Mouse (Mus musculus) embryo, embryonic 9.5 days (tissue): ENCODE measurements around the gene Slc8a3.

Source experiments
- DNase-seq: peaks from one replicate; pipeline ENCODE4 v3.0.0-alpha.2; 2017; ENCODE audit errors: extremely low spot score

The Slc8a3 gene

GRCm38 (mm10) chr12:81184967-81185366 is 148.0 kb downstream of the Slc8a3 start:
- DNase-seq, result no peak

- DNase-seq, result peak; percentile 77
Observed at GRCm38 (mm10) chr12:81182073-81182472, 150.9 kb downstream of the Slc8a3 start.

GRCm38 (mm10) chr12:81175252-81175651 is 157.7 kb downstream of the Slc8a3 start:
- DNase-seq, result no peak

- no peak for DNase-seq
Observed at GRCm38 (mm10) chr12:81173893-81174292, 159.1 kb downstream of the Slc8a3 start.

- no peak for DNase-seq
Observed at GRCm38 (mm10) chr12:81173011-81173410, 160.0 kb downstream of the Slc8a3 start.

- DNase-seq, result no peak
Observed at GRCm38 (mm10) chr12:81170076-81170475, 162.9 kb downstream of the Slc8a3 start.

- DNase-seq, result no peak
Observed at GRCm38 (mm10) chr12:81168494-81168893, 164.5 kb downstream of the Slc8a3 start.

- no peak for DNase-seq
Observed at GRCm38 (mm10) chr12:81168031-81168430, 164.9 kb downstream of the Slc8a3 start.

- DNase-seq, result no peak
Observed at GRCm38 (mm10) chr12:81167142-81167541, 165.8 kb downstream of the Slc8a3 start.

- no peak for DNase-seq
Observed at GRCm38 (mm10) chr12:81166615-81167014, 166.4 kb downstream of the Slc8a3 start.

GRCm38 (mm10) chr12:81166092-81166491 is 166.9 kb downstream of the Slc8a3 start:
- DNase-seq, result peak; percentile 62

- DNase-seq, result no peak
Observed at GRCm38 (mm10) chr12:81163566-81163965, 169.4 kb downstream of the Slc8a3 start.

- no peak for DNase-seq
Observed at GRCm38 (mm10) chr12:81163131-81163530, 169.8 kb downstream of the Slc8a3 start.

- DNase-seq, result no peak
Observed at GRCm38 (mm10) chr12:81161282-81161681, 171.7 kb downstream of the Slc8a3 start.

GRCm38 (mm10) chr12:81160831-81161230 is 172.1 kb downstream of the Slc8a3 start:
- peak; percentile 32 for DNase-seq

- DNase-seq, result no peak
Observed at GRCm38 (mm10) chr12:81160425-81160824, 172.6 kb downstream of the Slc8a3 start.

GRCm38 (mm10) chr12:81159947-81160346 is 173.0 kb downstream of the Slc8a3 start:
- DNase-seq, result no peak

- no peak for DNase-seq
Observed at GRCm38 (mm10) chr12:81156841-81157240, 176.1 kb downstream of the Slc8a3 start.

- DNase-seq, result no peak
Observed at GRCm38 (mm10) chr12:81155675-81156074, 177.3 kb downstream of the Slc8a3 start.

GRCm38 (mm10) chr12:81152082-81152481 is 180.9 kb downstream of the Slc8a3 start:
- no peak for DNase-seq

GRCm38 (mm10) chr12:81150917-81151316 is 182.1 kb downstream of the Slc8a3 start:
- no peak for DNase-seq

GRCm38 (mm10) chr12:81147956-81148355 is 185.0 kb downstream of the Slc8a3 start:
- no peak for DNase-seq
